9 mouse cellular contexts compared by ENCODE assay signal in the genomic region with DNA sequence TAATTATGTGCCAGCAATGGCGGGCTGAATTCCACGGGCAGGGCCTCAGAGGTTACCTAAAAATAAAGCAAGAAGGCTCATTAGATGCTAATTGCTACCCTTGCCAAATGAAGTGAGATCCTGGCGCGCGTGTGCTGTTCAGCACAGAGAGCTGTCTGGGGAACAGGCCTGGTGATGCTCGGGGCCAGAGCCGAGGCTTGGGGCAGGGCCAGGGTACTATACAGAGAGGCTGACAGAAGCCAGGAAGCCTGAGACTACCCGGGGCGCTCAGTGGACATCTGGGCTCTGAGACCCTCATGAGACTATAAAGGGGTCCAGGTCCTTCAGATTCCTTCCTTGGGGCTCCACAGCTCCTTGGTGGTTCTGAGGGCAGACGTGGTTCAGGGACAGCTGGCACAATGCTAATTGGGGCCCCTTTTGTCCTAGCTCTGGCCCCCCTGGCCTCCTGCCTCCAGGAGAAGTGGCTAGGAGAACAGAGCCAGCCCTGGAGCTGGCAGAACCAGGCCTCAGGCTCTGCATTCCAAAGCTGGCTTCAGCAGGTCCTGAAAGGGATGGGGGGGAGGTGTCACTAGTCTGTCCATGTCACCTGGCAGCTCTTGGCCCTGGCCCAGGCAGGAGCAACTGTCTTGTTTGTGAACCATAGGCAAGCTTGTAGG.
A peak's percentile ranks its signal among the peaks of the same experiment; 100 is the strongest.
DNase-seq lines count a peak whose midpoint lies in the region; ATAC-seq lines count a peak whose summit lies in the region.
"Had no signal": no experiment of that assay in that cellular context is flagged by ENCODE, and none has a peak within 500 bp of the region (broad histone marks: within the 10 kb centered on the region; RNA-seq: fewer than 3 reads in every experiment).

No protein-coding gene starts in this region.

- peaks cover 10% of the 10 kb centered on the region for H3K4me1 ChIP-seq in stomach, embryonic 16.5 days (ENCODE audit: control insufficient read depth, insufficient read depth, low read length)

- H3K4me2 ChIP-seq in stomach, embryonic 16.5 days (ENCODE audit: low read depth, low read length): no peak overlapping the region

- H3K4me3 ChIP-seq in stomach, embryonic 16.5 days (replicated peaks; ENCODE audit: low read length): no peak overlapping the region

- peak; percentile 63 for DNase-seq in MN1 (ENCODE audit: low spot score)
- DNase-seq in cerebellum, adult 9-10 months: peak; percentile 92
- DNase-seq in frontal cortex, postnatal 25 days (ENCODE audit: low spot score in 2 of 2): peak; percentile 21 to 39
- DNase-seq in layer of hippocampus, adult 18-20 months (ENCODE audit: low spot score in 2 of 2): peak; percentile 7 to 41
- DNase-seq in lung, postnatal 14 days: peak; percentile 60
- DNase-seq in urinary bladder, postnatal 10 days (ENCODE audit: low spot score): no peak
- DNase-seq in liver: no peak

- peak overlapping the region; percentile 38 for H3K27ac ChIP-seq in stomach, embryonic 16.5 days (ENCODE audit: low read length)

- no peaks in the 10 kb centered on the region for H3K36me3 ChIP-seq in stomach, embryonic 16.5 days (ENCODE audit: control insufficient read depth, insufficient read depth, low read length)

- no peak overlapping the region for H3K9ac ChIP-seq in stomach, embryonic 16.5 days (ENCODE audit: low read length)

- no peaks in the 10 kb centered on the region for H3K27me3 ChIP-seq in stomach, embryonic 16.5 days (ENCODE audit: control insufficient read depth, insufficient read depth, low read length)

- WGBS in stomach, embryonic 16.5 days: 35% methylated on average over 10 of the region's 10 CpGs

- peaks cover 2% of the 10 kb centered on the region; the same call in 1 of the 2 replicates for H3K9me3 ChIP-seq in stomach, embryonic 16.5 days (replicated peaks; ENCODE audit: control insufficient read depth, low read length)

- peak; percentile 73; the same call in 1 of the 2 replicates for ATAC-seq in stomach, embryonic 16.5 days (ENCODE audit: insufficient read depth, low FRiP score)
- ATAC-seq: Patski had no signal

Comparison
In these comparisons a context has a peak if more than half of its experiments do, and no peak if none do; other contexts are left out.
1. DNase-seq: peak in MN1 (single experiment), cerebellum, adult 9-10 months (single experiment), frontal cortex, postnatal 25 days (2 of 2), layer of hippocampus, adult 18-20 months (2 of 2) and lung, postnatal 14 days (single experiment); none in urinary bladder, postnatal 10 days (single experiment) and liver (single experiment).